Mouse (Mus musculus) neural tube, embryonic 15.5 days (tissue): ENCODE results near the gene Map3k12. TPM values are rescaled to one million over a fixed set of nuclear protein-coding genes. Genes with fewer than 3 reads are reported as not detected.

Experiments used
- ATAC-seq: fragments of 200-750 bp; cut with Nextera tagmentation; 2 replicates; pipeline ENCODE4 v1.8.0; 2017; ENCODE audit warnings: mild to moderate bottlenecking, moderate TSS enrichment, moderate library complexity; ENCODE audit not compliant: low FRiP score
- H3K27ac ChIP-seq: fragments of 300-500 bp; sonication (generic); replicated peaks from 2 replicates; pipeline ENCODE4 v1.5.1; 2015; ENCODE audit warnings: mild to moderate bottlenecking, inconsistent platforms
- H3K27me3 ChIP-seq: fragments of 300-500 bp; sonication (generic); replicated peaks from 2 replicates; pipeline ENCODE4 v1.6.1; 2015; ENCODE audit warnings: inconsistent platforms
- H3K36me3 ChIP-seq: fragments of 300-500 bp; sonication (generic); 2 replicates; pipeline ENCODE4 v1.6.1; 2015; ENCODE audit warnings: inconsistent platforms
- H3K4me1 ChIP-seq: fragments of 300-500 bp; sonication (generic); 2 replicates; pipeline ENCODE4 v1.6.1; 2015; ENCODE audit warnings: inconsistent platforms
- H3K4me2 ChIP-seq: fragments of 300-500 bp; sonication (generic); 2 replicates; pipeline ENCODE4 v1.6.1; 2015; ENCODE audit warnings: inconsistent platforms, mild to moderate bottlenecking, moderate library complexity
- H3K4me3 ChIP-seq: fragments of 300-500 bp; sonication (generic); replicated peaks from 2 replicates; pipeline ENCODE4 v1.5.1; 2015; ENCODE audit warnings: mild to moderate bottlenecking, inconsistent platforms
- H3K9ac ChIP-seq: fragments of 300-500 bp; sonication (generic); replicated peaks from 2 replicates; pipeline ENCODE4 v1.6.1; 2015; ENCODE audit warnings: mild to moderate bottlenecking, inconsistent platforms
- H3K9me3 ChIP-seq: fragments of 300-500 bp; sonication (generic); replicated peaks from 2 replicates; pipeline ENCODE4 v1.6.1; 2016; ENCODE audit warnings: inconsistent platforms
- WGBS: fragments of 180-500 bp; shearing (Covaris S2); methylation state at CpG from one replicate; pipeline ENCODE4 v1.1.7; 2015; ENCODE audit warnings: mixed read lengths; 5-methylcytosine and 5-hydroxymethylcytosine counted together
- polyA plus RNA-seq: library from polyadenylated mRNA; unstranded; fragments of >200 nt; fragmentation: Nextera tagmentation; extraction: Ambion mirVana; gene quantifications from 2 replicates; pipeline ENCODE4 v1.2.1, GENCODE M21; 2015

Gene Map3k12
- 49.1 and 57.4 TPM in 2 replicates for polyA plus RNA-seq

DNA sequence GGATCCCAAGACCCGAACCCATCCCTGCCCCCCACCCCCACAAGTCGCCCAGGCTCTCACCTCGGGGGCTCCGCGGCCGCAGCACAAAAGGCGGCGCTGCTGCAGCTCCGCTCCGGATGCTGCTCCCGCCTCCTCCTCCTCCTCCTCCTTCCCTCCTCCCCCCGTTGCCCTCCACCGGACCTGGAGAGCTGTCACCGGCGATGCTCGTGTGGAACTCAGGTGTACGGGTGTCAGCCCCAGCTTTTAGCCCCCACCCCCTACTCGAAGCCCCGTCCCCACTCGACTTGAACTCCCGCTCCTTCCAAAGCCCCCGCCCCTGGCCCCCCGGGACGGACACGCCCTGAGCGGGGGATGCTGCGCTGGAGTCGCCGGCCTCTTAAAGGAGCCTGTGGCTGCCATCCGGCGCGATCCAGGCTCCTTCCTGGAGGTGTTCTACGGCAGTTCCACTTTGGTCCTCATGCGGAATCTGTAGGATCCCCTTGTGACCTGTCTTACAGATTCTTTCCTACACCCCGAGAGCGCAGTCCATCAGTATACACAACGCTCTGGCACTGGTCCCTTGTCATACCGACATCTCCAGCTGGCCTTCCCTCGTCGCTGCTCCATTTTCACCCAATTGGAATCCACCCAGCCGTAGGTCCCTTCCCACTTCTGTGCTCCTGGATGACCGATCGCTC lies at the start of gene Map3k12:
Gene Map3k12, minus strand, starts transcription at position 337 of the 677 bp plus-strand sequence.
- Histone ChIP-seq H3K4me3 (peak within 1 kb of the TSS; percentile 66), H3K9me3 (no peaks in the 10 kb centered on the region), H3K4me2 (peak within 1 kb of the TSS; percentile 78), H3K27ac (peak within 1 kb of the TSS; percentile 100), H3K27me3 (no peaks in the 10 kb centered on the region), H3K9ac (peak within 1 kb of the TSS; percentile 85), H3K4me1 (peaks cover 63% of the 10 kb centered on the region), H3K36me3 (peaks cover 7% of the 10 kb centered on the region; the same call in 1 of the 2 replicates)
- under 1% methylated on average over 43 of the region's 43 CpGs for WGBS
- peak; percentile 13; the same call in 1 of the 2 replicates for ATAC-seq

DNA sequence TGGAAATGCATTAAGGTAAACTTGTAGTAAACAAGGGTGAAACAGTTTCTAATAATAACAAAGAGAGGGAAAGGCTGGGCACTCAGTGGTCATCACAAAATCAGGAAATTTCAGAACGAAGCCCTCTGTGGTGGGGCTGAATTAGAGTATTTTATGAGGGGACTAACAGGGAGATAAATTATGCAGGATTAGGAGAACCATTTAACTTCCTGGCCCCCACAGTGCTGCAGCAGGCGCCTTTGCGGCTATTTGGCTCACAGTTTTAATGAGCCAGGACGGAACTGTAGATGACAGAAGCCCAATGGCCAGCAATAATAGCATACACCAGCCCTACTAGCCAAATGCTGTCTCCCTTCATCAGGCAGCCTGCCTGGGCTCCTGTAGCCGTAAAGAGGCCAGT lies 46.8 kb upstream of the Map3k12 start:
- Histone ChIP-seq H3K27me3 (no peaks in the 10 kb centered on the region), H3K27ac (peak overlapping the region; percentile 29; the same call in 1 of the 2 replicates), H3K4me1 (0 out of 2 replicates have a peak, but pooled peaks cover 10% of the 10 kb centered on the region), H3K4me2 (no peak overlapping the region), H3K9me3 (no peaks in the 10 kb centered on the region), H3K9ac (no peak overlapping the region), H3K36me3 (no peaks in the 10 kb centered on the region), H3K4me3 (no peak overlapping the region)
- WGBS = 56% methylated on average over 5 of the region's 5 CpGs
- ATAC-seq = no peak

DNA sequence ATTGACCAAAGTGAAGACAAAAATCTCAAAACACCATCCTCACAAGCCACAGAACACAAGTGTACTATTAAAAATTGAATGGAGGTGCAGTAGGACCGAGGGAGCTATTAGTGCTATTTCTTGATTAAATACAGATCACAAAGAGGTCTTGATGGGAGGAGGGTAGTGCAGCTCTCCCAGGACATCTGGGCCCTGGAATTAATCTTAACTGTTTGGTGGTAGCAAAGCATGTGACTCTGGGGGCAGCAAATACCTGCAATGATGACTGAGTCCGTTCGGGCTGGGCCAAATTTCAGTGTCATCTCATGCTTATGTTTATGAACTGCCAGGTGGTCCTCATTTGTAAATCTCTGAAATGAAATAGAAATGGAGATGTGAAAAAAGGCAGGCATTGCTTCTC lies 46.2 kb upstream of the Map3k12 start:
- Histone ChIP-seq H3K36me3 (no peaks in the 10 kb centered on the region), H3K27ac (peak overlapping the region; percentile 29)
- 58% methylated on average over 3 of the region's 3 CpGs for WGBS

DNA sequence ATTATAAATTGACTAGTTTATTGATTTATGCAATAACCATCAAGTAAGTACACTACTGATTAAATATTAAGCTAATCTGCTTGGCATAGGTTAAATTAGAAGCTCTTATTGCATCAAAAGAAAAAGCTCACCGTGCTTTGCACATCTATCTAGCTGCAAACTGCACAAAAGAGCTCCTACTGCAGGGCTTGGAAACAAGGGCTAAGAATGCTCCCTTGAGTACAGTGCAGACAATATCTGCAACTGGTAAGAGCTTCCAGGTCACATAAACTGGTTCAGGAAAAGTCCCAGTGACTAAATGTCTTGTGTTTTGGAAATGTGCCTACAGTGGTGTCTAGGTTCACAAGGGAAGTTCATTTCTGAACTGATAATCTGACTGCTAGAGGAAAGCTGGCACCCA lies 45.6 kb upstream of the Map3k12 start:
- no peak overlapping the region for H3K4me3 ChIP-seq
- no peaks in the 10 kb centered on the region for H3K27me3 ChIP-seq
- 0 out of 2 replicates have a peak, but pooled peaks cover 10% of the 10 kb centered on the region for H3K4me1 ChIP-seq
- H3K4me2 ChIP-seq = no peak overlapping the region
- 49% methylated on average over 1 of the region's 1 CpGs for WGBS
- no peak overlapping the region for H3K9ac ChIP-seq
- no peak for ATAC-seq
- no peaks in the 10 kb centered on the region for H3K9me3 ChIP-seq
- peak overlapping the region; percentile 29 for H3K27ac ChIP-seq
- H3K36me3 ChIP-seq = no peaks in the 10 kb centered on the region

More for the DNA sequence above, 46.2 kb upstream of the Map3k12 start:
- no peak for ATAC-seq
- no peak overlapping the region for H3K4me2 ChIP-seq
- H3K27me3 ChIP-seq = no peaks in the 10 kb centered on the region
- H3K4me1 ChIP-seq = 0 out of 2 replicates have a peak, but pooled peaks cover 10% of the 10 kb centered on the region
- H3K9ac ChIP-seq = no peak overlapping the region
- no peak overlapping the region for H3K4me3 ChIP-seq
- no peaks in the 10 kb centered on the region for H3K9me3 ChIP-seq

DNA sequence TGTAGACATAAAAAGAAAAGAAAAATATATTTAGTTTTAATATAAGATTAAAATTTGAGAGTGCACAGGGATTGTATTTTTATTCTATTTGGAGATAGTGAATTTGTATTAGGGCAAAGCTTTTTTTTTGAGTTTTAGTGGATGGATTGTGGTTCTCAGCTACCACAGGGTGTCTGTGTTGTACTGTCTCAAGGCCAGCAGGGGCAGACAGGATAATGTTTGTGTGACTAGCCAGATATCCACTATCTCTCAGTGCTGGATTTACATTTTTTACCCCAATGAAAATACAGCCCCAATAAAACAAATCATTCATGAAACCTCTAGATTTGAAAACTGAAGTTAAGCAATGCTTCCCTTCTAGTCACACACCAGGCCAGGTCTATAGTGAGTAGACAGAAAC lies 40.7 kb upstream of the Map3k12 start:
- Histone ChIP-seq H3K4me3 (no peak overlapping the region), H3K36me3 (peaks cover 25% of the 10 kb centered on the region), H3K27me3 (no peaks in the 10 kb centered on the region), H3K4me2 (no peak overlapping the region), H3K9ac (no peak overlapping the region), H3K4me1 (0 out of 2 replicates have a peak, but pooled peaks cover 1% of the 10 kb centered on the region), H3K27ac (peak overlapping the region; percentile 13; the same call in 1 of the 2 replicates), H3K9me3 (no peaks in the 10 kb centered on the region)
- no peak for ATAC-seq

DNA sequence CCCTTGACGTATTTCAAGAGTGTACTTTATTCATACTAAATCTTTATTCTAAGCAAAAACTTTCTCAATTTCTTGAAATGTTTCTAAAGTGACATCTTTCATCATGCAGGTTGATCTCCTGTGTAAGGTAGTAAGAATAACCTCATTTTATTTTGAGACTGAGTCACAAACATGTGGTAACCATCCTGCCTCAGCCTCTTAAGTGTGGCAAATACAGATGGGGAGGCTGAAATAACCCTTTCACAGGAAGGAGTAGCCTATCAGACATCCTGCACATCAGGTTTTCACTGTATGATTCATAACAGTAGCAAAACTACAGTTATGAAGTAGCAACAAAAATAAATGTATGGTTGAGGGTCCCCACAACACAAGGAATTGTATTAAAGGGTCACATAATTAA lies 38.7 kb upstream of the Map3k12 start:
- H3K4me1 ChIP-seq = no peaks in the 10 kb centered on the region
- no peaks in the 10 kb centered on the region for H3K9me3 ChIP-seq
- H3K27ac ChIP-seq = no peak overlapping the region
- H3K4me2 ChIP-seq = no peak overlapping the region
- H3K27me3 ChIP-seq = no peaks in the 10 kb centered on the region
- no peak for ATAC-seq
- no peak overlapping the region for H3K9ac ChIP-seq
- no peak overlapping the region for H3K4me3 ChIP-seq
- peaks cover 40% of the 10 kb centered on the region for H3K36me3 ChIP-seq
- 96% methylated on average over 1 of the region's 1 CpGs for WGBS

DNA sequence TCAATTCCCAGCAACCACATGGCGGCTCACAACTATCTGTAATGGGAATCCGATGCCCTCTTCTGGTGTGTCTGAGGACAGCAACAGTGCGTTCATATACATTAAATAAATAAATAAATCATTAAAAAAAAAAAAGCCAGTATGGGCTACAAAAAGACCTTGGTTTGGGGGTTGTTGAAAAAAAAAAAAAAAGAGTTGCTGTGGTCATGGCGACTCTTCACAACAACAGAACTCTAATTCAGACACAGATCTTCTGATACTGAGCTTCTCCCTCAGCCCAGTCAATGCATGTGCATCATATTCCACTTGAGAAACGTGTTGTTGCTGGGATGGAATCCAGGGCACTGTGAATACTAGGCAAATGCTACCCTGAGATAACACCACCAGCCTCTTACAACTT lies 35.7 kb upstream of the Map3k12 start:
- no peak overlapping the region for H3K4me3 ChIP-seq
- no peaks in the 10 kb centered on the region for H3K4me1 ChIP-seq
- H3K36me3 ChIP-seq = peaks cover 44% of the 10 kb centered on the region
- WGBS = 98% methylated on average over 5 of the region's 5 CpGs
- no peak overlapping the region for H3K27ac ChIP-seq
- H3K9ac ChIP-seq = no peak overlapping the region
- H3K9me3 ChIP-seq = no peaks in the 10 kb centered on the region
- no peak for ATAC-seq
- H3K27me3 ChIP-seq = no peaks in the 10 kb centered on the region
- no peak overlapping the region for H3K4me2 ChIP-seq

DNA sequence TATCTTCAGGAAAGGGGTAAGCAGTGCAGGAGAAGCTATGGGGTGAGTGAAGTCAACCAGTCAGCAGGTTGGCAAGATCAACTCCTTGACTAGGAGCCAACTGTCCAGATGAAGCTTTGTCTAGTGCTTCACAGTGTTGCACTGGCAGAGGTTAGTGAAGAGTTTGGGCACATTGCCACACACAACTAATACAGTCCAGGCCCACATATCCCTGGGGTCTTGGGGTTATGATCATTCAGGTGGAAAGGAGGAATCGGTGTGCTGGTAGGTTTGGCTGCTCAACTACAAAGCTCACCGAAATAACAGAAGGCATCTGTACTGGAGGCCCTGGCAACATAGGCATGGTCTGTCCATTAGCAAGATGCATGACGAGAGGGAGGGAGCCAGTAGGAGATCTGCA lies 30.6 kb upstream of the Map3k12 start:
- Histone ChIP-seq H3K4me2 (no peak overlapping the region), H3K27ac (peak overlapping the region; percentile 58), H3K4me1 (peaks cover 6% of the 10 kb centered on the region; the same call in 1 of the 2 replicates), H3K36me3 (peaks cover 43% of the 10 kb centered on the region), H3K27me3 (no peaks in the 10 kb centered on the region), H3K9ac (no peak overlapping the region), H3K9me3 (no peaks in the 10 kb centered on the region), H3K4me3 (no peak overlapping the region)
- ATAC-seq = no peak; the same call in 1 of the 2 replicates
- 83% methylated on average over 3 of the region's 3 CpGs for WGBS

DNA sequence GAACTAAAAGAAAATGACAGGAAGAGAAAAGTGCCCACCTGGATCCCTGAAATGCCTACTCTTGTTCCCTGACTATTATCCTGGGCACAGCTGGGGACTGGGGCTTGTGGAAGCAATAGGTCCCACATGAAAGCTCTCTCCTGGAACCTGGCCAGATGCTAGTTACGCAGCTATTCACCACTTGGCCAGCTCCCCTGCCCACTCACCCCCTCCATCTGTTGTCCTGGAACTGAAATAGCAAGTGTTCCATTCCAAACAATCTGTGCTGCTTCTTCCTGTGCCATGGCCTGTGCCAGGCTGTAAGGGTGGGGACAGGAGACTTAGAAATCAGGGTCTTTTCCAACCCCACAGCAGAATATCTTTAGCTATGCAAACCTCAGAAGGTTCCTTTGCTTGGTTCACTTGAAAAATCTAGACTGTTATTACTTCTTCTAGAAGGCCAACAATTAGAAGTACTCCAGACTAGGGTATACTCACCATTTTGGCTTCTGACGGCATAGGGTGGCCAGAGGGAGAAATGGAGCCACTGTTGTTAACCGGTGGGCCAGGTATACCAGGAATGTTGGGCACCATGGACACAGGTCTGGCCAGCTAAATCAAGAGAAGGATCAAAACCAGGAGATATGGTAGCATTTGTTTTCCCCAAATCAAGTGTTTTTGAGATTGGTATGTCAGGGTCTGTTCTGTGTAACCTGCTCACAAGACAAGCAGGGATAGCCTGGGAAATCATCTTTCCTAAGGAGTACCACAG lies 30.0 kb upstream of the Map3k12 start:
- ATAC-seq = peak; percentile 59; the same call in 1 of the 2 replicates
- Histone ChIP-seq H3K4me2 (no peak overlapping the region), H3K27me3 (no peaks in the 10 kb centered on the region), H3K9ac (no peak overlapping the region), H3K9me3 (no peaks in the 10 kb centered on the region), H3K4me3 (no peak overlapping the region), H3K4me1 (peaks cover 6% of the 10 kb centered on the region; the same call in 1 of the 2 replicates), H3K36me3 (peaks cover 43% of the 10 kb centered on the region), H3K27ac (peak overlapping the region; percentile 58)
- 73% methylated on average over 3 of the region's 3 CpGs for WGBS

DNA sequence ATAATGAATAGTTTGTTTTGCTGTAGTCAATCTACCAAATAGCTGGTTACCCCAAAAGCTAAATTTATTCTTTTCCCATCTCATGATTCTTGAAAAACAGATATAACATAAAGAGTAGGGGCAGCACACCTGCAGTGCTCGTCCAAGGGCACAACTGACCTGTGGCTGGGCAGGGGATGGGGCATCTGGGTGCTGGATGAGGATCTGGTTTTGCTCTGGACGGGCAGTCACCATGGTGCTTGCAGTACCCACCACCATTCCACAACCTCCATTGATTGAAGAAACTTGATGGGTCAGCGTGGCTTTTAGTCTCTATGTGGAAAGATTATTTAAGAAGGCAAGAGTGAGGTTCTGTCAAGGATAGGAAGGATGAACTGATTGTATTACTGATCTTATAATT lies 29.4 kb upstream of the Map3k12 start:
- Histone ChIP-seq H3K4me3 (no peak overlapping the region), H3K4me2 (no peak overlapping the region), H3K4me1 (peaks cover 6% of the 10 kb centered on the region; the same call in 1 of the 2 replicates), H3K9ac (no peak overlapping the region), H3K27ac (no peak overlapping the region; the same call in 1 of the 2 replicates), H3K36me3 (peaks cover 44% of the 10 kb centered on the region), H3K27me3 (no peaks in the 10 kb centered on the region), H3K9me3 (no peaks in the 10 kb centered on the region)
- no peak for ATAC-seq
- 84% methylated on average over 3 of the region's 3 CpGs for WGBS

DNA sequence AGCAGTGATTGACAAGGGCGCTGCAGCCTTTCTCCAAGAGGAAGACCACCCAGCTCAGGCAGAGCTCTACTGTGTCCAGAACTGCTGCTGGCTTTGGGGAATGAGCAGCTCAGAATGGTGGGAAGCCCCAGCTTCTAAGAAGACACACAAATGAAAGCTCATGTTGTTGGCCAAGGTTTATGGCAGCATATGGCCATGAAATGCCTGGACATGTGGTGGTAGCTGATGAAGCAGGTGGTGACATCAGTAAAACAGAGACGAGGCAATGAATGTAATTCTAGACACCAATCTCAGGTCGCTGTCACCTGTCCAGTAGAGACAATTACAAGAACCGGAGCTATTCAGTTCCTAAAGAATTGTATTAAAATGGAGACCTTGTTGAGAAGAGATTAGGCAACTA lies 27.9 kb upstream of the Map3k12 start:
- Histone ChIP-seq H3K4me2 (no peak overlapping the region), H3K4me3 (no peak overlapping the region), H3K9ac (no peak overlapping the region), H3K9me3 (no peaks in the 10 kb centered on the region), H3K27ac (no peak overlapping the region), H3K4me1 (peaks cover 6% of the 10 kb centered on the region; the same call in 1 of the 2 replicates), H3K27me3 (no peaks in the 10 kb centered on the region), H3K36me3 (peaks cover 52% of the 10 kb centered on the region)
- ATAC-seq = no peak
- 92% methylated on average over 4 of the region's 4 CpGs for WGBS

DNA sequence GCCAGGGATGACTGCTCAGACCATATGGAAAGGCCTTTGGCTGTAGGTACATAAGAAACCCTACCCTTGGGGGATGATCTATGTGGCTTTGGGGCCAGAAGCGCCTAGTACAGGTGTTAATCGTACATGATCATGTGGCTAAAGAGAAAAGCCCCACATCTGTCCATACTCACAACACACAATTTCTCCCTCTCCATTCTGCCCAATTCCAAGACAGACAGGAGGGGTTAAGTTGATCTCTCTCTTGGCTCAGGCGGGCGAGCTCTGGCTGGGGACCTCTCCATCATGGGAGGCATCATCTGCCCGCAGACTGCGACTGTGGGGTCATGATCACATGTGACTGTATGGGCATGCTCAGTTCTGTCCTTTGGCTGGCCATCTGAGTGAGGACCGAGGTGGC lies 17.1 kb upstream of the Map3k12 start:
- Histone ChIP-seq H3K4me3 (no peak overlapping the region), H3K36me3 (peaks cover 68% of the 10 kb centered on the region), H3K27ac (no peak overlapping the region), H3K4me2 (no peak overlapping the region), H3K9me3 (no peaks in the 10 kb centered on the region), H3K27me3 (no peaks in the 10 kb centered on the region), H3K9ac (no peak overlapping the region), H3K4me1 (no peaks in the 10 kb centered on the region)
- no peak for ATAC-seq
- WGBS = 94% methylated on average over 7 of the region's 7 CpGs
